In genomic region chr8:84665385-84665893, GRCm38 (mm10) we compare ENCODE assay signal across 8 mouse cellular contexts. TPM values are rescaled to one million over a fixed set of nuclear protein-coding genes. Genes with fewer than 3 reads are reported as not detected.
DNase-seq lines count a peak whose midpoint lies in the region; ATAC-seq and TF ChIP-seq lines count a peak whose summit lies in the region.

No protein-coding gene starts in this region.

- H3K36me3 ChIP-seq in heart, embryonic 16.5 days (ENCODE audit: control insufficient read depth, insufficient read depth) = peaks cover 5% of the 10 kb centered on the region
- H3K36me3 ChIP-seq in MEL (ENCODE audit: control insufficient read depth in 1 of 2, insufficient read depth in 2 of 2, low read length in 2 of 2) = peaks cover 0 to 13% of the 10 kb centered on the region in 2 experiments; a peak in 2 of 4 replicates
- H3K36me3 ChIP-seq in forebrain, postnatal 0 days (ENCODE audit: insufficient read depth) = peaks cover 13% of the 10 kb centered on the region; the same call in 1 of the 2 replicates
- peaks cover 6% of the 10 kb centered on the region for H3K36me3 ChIP-seq in midbrain, embryonic 11.5 days (ENCODE audit: control insufficient read depth, insufficient read depth, low read length)

- TF ChIP-seq POLR2A in MEL (IDR thresholded peaks at IDR 0.05; ENCODE audit: control insufficient read depth in 1 of 2, insufficient read depth in 1 of 2, low read depth in 1 of 2, low read length in 2 of 2, poor library complexity in 1 of 2) = no peak

- H3K79me2 ChIP-seq in MEL (ENCODE audit: control insufficient read depth, insufficient read depth, low read length, poor library complexity) = peaks cover 51% of the 10 kb centered on the region

- 0 out of 2 replicates have a peak, but pooled peaks have one; percentile 1 for ATAC-seq in heart, embryonic 16.5 days (replicated peaks; ENCODE audit: extremely low read depth, insufficient read depth, low FRiP score)
- ATAC-seq in forebrain, postnatal 0 days = peak; percentile 17
- ATAC-seq in midbrain, embryonic 11.5 days (ENCODE audit: low FRiP score) = no peak

- peaks cover 18% of the 10 kb centered on the region for H3K4me1 ChIP-seq in heart, embryonic 16.5 days (ENCODE audit: control insufficient read depth, insufficient read depth, low read length)
- H3K4me1 ChIP-seq in MEL (ENCODE audit: control insufficient read depth in 1 of 2, insufficient read depth in 2 of 2, low read length in 2 of 2) = peaks cover 0 to 19% of the 10 kb centered on the region in 2 experiments; a peak in 2 of 4 replicates
- peaks cover 7% of the 10 kb centered on the region for H3K4me1 ChIP-seq in forebrain, postnatal 0 days (ENCODE audit: insufficient read depth)
- H3K4me1 ChIP-seq in midbrain, embryonic 11.5 days (ENCODE audit: control insufficient read depth, insufficient read depth, low read length) = peaks cover 26% of the 10 kb centered on the region

- peak overlapping the region; percentile 76 for H3K4me3 ChIP-seq in heart, embryonic 16.5 days (ENCODE audit: low read length)
- peak overlapping the region; percentile 58 to 84 for H3K4me3 ChIP-seq in MEL (ENCODE audit: control insufficient read depth in 1 of 2, insufficient read depth in 1 of 2, low read depth in 2 of 2, low read length in 2 of 2)
- peak overlapping the region; percentile 48 for H3K4me3 ChIP-seq in forebrain, postnatal 0 days (ENCODE audit: low read depth, low read length)
- peak overlapping the region; percentile 59 for H3K4me3 ChIP-seq in midbrain, embryonic 11.5 days (ENCODE audit: low read depth, low read length)

- H3K4me2 ChIP-seq in heart, embryonic 16.5 days (ENCODE audit: low read depth, low read length) = peak overlapping the region; percentile 86
- H3K4me2 ChIP-seq in forebrain, postnatal 0 days (ENCODE audit: low read depth) = peak overlapping the region; percentile 62
- H3K4me2 ChIP-seq in midbrain, embryonic 11.5 days = peak overlapping the region; percentile 99

- whole genome bisulfite sequencing in heart, embryonic 16.5 days = 2% methylated on average over 14 of the region's 14 CpGs
- 3% methylated on average over 14 of the region's 14 CpGs for WGBS in forebrain, postnatal 0 days
- 3% methylated on average over 14 of the region's 14 CpGs for WGBS in midbrain, embryonic 11.5 days

- peak overlapping the region; percentile 97 for H3K27ac ChIP-seq in heart, embryonic 16.5 days (ENCODE audit: low read length)
- H3K27ac ChIP-seq in MEL (ENCODE audit: control insufficient read depth, low read depth, low read length) = peak overlapping the region; percentile 97
- peak overlapping the region; percentile 72 for H3K27ac ChIP-seq in forebrain, postnatal 0 days (ENCODE audit: low read depth, low read length)
- peak overlapping the region; percentile 50 for H3K27ac ChIP-seq in midbrain, embryonic 11.5 days (ENCODE audit: low read depth, low read length)

- H3K9ac ChIP-seq in heart, embryonic 16.5 days (ENCODE audit: low read length) = peak overlapping the region; percentile 84
- peak overlapping the region; percentile 95 for H3K9ac ChIP-seq in MEL (ENCODE audit: control insufficient read depth, low read depth, low read length, poor library complexity, severe bottlenecking)
- peak overlapping the region; percentile 56 for H3K9ac ChIP-seq in forebrain, postnatal 0 days
- peak overlapping the region; percentile 68 for H3K9ac ChIP-seq in midbrain, embryonic 11.5 days (ENCODE audit: low read length)

- no peak for TF ChIP-seq RAD21 in MEL (IDR thresholded peaks at IDR 0.05; ENCODE audit: low read depth, low read length)

- no peaks in the 10 kb centered on the region for H3K27me3 ChIP-seq in heart, embryonic 16.5 days (ENCODE audit: control insufficient read depth, insufficient read depth, low read length)
- no peaks in the 10 kb centered on the region for H3K27me3 ChIP-seq in MEL (ENCODE audit: control insufficient read depth in 1 of 2, insufficient read depth in 2 of 2, low read length in 2 of 2)
- H3K27me3 ChIP-seq in forebrain, postnatal 0 days (ENCODE audit: insufficient read depth, low read length) = no peaks in the 10 kb centered on the region
- no peaks in the 10 kb centered on the region for H3K27me3 ChIP-seq in midbrain, embryonic 11.5 days (ENCODE audit: control insufficient read depth, insufficient read depth, low read length)

- TF ChIP-seq EP300 in MEL (IDR thresholded peaks at IDR 0.05; ENCODE audit: low read depth in 1 of 2, low read length in 2 of 2) = no peak

- no peak for DNase-seq in heart, adult 9 months (ENCODE audit: low spot score in 2 of 2)
- DNase-seq in MEL (ENCODE audit: low read depth, low spot score) = peak; percentile 76
- no peak for DNase-seq in forebrain, postnatal 0 days
- DNase-seq in midbrain, embryonic 11.5 days (ENCODE audit: low spot score, missing footprints) = no peak
- no peak for DNase-seq in cerebellum, postnatal 4 days (ENCODE audit: low spot score in 2 of 2)
- DNase-seq in MN1 (ENCODE audit: low spot score) = no peak
- no peak for DNase-seq in ovary, postnatal 10 days (ENCODE audit: low spot score)

- TF ChIP-seq CTCF in MEL (IDR thresholded peaks at IDR 0.05 in 2 of 3, conservative IDR thresholded peaks at IDR 0.05 in 1 of 3; ENCODE audit: control insufficient read depth in 1 of 3, insufficient read depth in 1 of 3, low read depth in 2 of 3, low read length in 3 of 3, poor library complexity in 1 of 3, severe bottlenecking in 1 of 3) = no peak
- TF ChIP-seq CTCF in forebrain, postnatal 0 days (IDR thresholded peaks at IDR 0.05; ENCODE audit: low read depth) = no peak; the same call in 1 of the 2 replicates

- no peaks in the 10 kb centered on the region for H3K9me3 ChIP-seq in heart, embryonic 16.5 days (replicated peaks; ENCODE audit: control insufficient read depth, low read length)
- H3K9me3 ChIP-seq in MEL (replicated peaks; ENCODE audit: insufficient read depth, low read length) = no peaks in the 10 kb centered on the region
- no peaks in the 10 kb centered on the region for H3K9me3 ChIP-seq in forebrain, postnatal 0 days (ENCODE audit: low read length)
- no peaks in the 10 kb centered on the region for H3K9me3 ChIP-seq in midbrain, embryonic 11.5 days (ENCODE audit: control insufficient read depth, low read length)

TF ChIP-seq in MEL, 35 proteins besides CTCF, POLR2A, EP300 and RAD21 (continues in another document):
- TF ChIP-seq ETS1 (IDR thresholded peaks at IDR 0.05; ENCODE audit: low read depth, low read length) (no peak), POLR2AphosphoS2 (IDR thresholded peaks at IDR 0.05; ENCODE audit: low read length) (peak; percentile 15), MXI1 (IDR thresholded peaks at IDR 0.05; ENCODE audit: low read depth, low read length) (no peak; the same call in none of the 2 replicates), MAX (IDR thresholded peaks at IDR 0.05; ENCODE audit: low read length) (0 out of 2 replicates have a peak, but pooled peaks have one; percentile 7), NRF1 (IDR thresholded peaks at IDR 0.05; ENCODE audit: insufficient read depth, low read depth, low read length, poor library complexity, severe bottlenecking) (no peak)

RNA-seq across cellular contexts. Expression of gene Ier2, which starts 2.8 kb away (rescaled TPM):
- polyA plus RNA-seq in heart, embryonic 16.5 days (2015; fragmentation: Nextera tagmentation; extraction: Ambion mirVana) = 43.0 and 43.3 TPM in 2 replicates
- total RNA-seq in MEL (2012; rRNA removed) = 22.5 and 24.4 TPM in 2 replicates
- polyA plus RNA-seq in MEL (2012; ENCODE audit: insufficient read depth in 1 of 2, insufficient read length in 2 of 2, low read depth in 1 of 2, low replicate concordance in 2 of 2, missing spikeins in 1 of 2) = 100 to 1,000 TPM in 1 of 2 experiments, 10 to 100 TPM in 1; 37.7 to 258 TPM
- 4.8 and 8.5 TPM in 2 replicates for total RNA-seq in forebrain, postnatal 0 days (2014; rRNA removed)
- 19.3 and 22.7 TPM in 2 replicates for polyA plus RNA-seq in forebrain, postnatal 0 days (2015; fragmentation: Nextera tagmentation; extraction: Ambion mirVana)
- polyA plus RNA-seq in midbrain, embryonic 11.5 days (2014; fragmentation: Nextera tagmentation; extraction: Ambion mirVana) = 49.9 and 52.9 TPM in 2 replicates

RNA-seq across cellular contexts. Expression of gene Trmt1, which starts 20.7 kb away (rescaled TPM):
- polyA plus RNA-seq in heart, embryonic 16.5 days (2015; fragmentation: Nextera tagmentation; extraction: Ambion mirVana) = 43.2 and 46.7 TPM in 2 replicates
- 154 and 183 TPM in 2 replicates for total RNA-seq in MEL (2012; rRNA removed)
- polyA plus RNA-seq in MEL (2012; ENCODE audit: insufficient read depth in 1 of 2, insufficient read length in 2 of 2, low read depth in 1 of 2, low replicate concordance in 2 of 2, missing spikeins in 1 of 2) = 100 to 1,000 TPM in 1 of 2 experiments, not detected in 1; 221 TPM
- 89.5 and 94.8 TPM in 2 replicates for total RNA-seq in forebrain, postnatal 0 days (2014; rRNA removed)
- 59.8 and 67.5 TPM in 2 replicates for polyA plus RNA-seq in forebrain, postnatal 0 days (2015; fragmentation: Nextera tagmentation; extraction: Ambion mirVana)
- 39.9 and 45.6 TPM in 2 replicates for polyA plus RNA-seq in midbrain, embryonic 11.5 days (2014; fragmentation: Nextera tagmentation; extraction: Ambion mirVana)

RNA-seq across cellular contexts. Expression of gene Nacc1, which starts 22.2 kb away (rescaled TPM):
- 11.7 and 14.4 TPM in 2 replicates for polyA plus RNA-seq in heart, embryonic 16.5 days (2015; fragmentation: Nextera tagmentation; extraction: Ambion mirVana)
- 42.5 and 45.3 TPM in 2 replicates for total RNA-seq in MEL (2012; rRNA removed)
- 100 to 1,000 TPM in 1 of 2 experiments, not detected in 1; 106 TPM for polyA plus RNA-seq in MEL (2012; ENCODE audit: insufficient read depth in 1 of 2, insufficient read length in 2 of 2, low read depth in 1 of 2, low replicate concordance in 2 of 2, missing spikeins in 1 of 2)
- total RNA-seq in forebrain, postnatal 0 days (2014; rRNA removed) = 65.9 and 78.2 TPM in 2 replicates
- 14.6 and 14.7 TPM in 2 replicates for polyA plus RNA-seq in forebrain, postnatal 0 days (2015; fragmentation: Nextera tagmentation; extraction: Ambion mirVana)
- 18.6 and 21.4 TPM in 2 replicates for polyA plus RNA-seq in midbrain, embryonic 11.5 days (2014; fragmentation: Nextera tagmentation; extraction: Ambion mirVana)

RNA-seq across cellular contexts. Expression of gene Lyl1, which starts 35.8 kb away (rescaled TPM):
- 10.2 and 12.0 TPM in 2 replicates for polyA plus RNA-seq in heart, embryonic 16.5 days (2015; fragmentation: Nextera tagmentation; extraction: Ambion mirVana)
- 75.5 and 88.7 TPM in 2 replicates for total RNA-seq in MEL (2012; rRNA removed)
- polyA plus RNA-seq in MEL (2012; ENCODE audit: insufficient read depth in 1 of 2, insufficient read length in 2 of 2, low read depth in 1 of 2, low replicate concordance in 2 of 2, missing spikeins in 1 of 2) = 100 to 1,000 TPM; 136 to 149 TPM
- 2.2 and 2.7 TPM in 2 replicates for total RNA-seq in forebrain, postnatal 0 days (2014; rRNA removed)
- polyA plus RNA-seq in forebrain, postnatal 0 days (2015; fragmentation: Nextera tagmentation; extraction: Ambion mirVana) = 2.4 and 2.5 TPM in 2 replicates
- 5.1 and 6.5 TPM in 2 replicates for polyA plus RNA-seq in midbrain, embryonic 11.5 days (2014; fragmentation: Nextera tagmentation; extraction: Ambion mirVana)

RNA-seq across cellular contexts. Expression of gene G430095P16Rik, which starts 57.4 kb away (rescaled TPM):
- 3.1 and 4.7 TPM in 2 replicates for polyA plus RNA-seq in heart, embryonic 16.5 days (2015; fragmentation: Nextera tagmentation; extraction: Ambion mirVana)
- 5.6 and 7.9 TPM in 2 replicates for total RNA-seq in MEL (2012; rRNA removed)
- polyA plus RNA-seq in MEL (2012; ENCODE audit: insufficient read depth in 1 of 2, insufficient read length in 2 of 2, low read depth in 1 of 2, low replicate concordance in 2 of 2, missing spikeins in 1 of 2) = 10 to 100 TPM in 1 of 2 experiments, not detected in 1; 17.1 TPM
- not detected in 2 replicates for total RNA-seq in forebrain, postnatal 0 days (2014; rRNA removed)
- polyA plus RNA-seq in forebrain, postnatal 0 days (2015; fragmentation: Nextera tagmentation; extraction: Ambion mirVana) = 0.56 and 1.0 TPM in 2 replicates
- 1.6 and 1.9 TPM in 2 replicates for polyA plus RNA-seq in midbrain, embryonic 11.5 days (2014; fragmentation: Nextera tagmentation; extraction: Ambion mirVana)
